In the genomic region with DNA sequence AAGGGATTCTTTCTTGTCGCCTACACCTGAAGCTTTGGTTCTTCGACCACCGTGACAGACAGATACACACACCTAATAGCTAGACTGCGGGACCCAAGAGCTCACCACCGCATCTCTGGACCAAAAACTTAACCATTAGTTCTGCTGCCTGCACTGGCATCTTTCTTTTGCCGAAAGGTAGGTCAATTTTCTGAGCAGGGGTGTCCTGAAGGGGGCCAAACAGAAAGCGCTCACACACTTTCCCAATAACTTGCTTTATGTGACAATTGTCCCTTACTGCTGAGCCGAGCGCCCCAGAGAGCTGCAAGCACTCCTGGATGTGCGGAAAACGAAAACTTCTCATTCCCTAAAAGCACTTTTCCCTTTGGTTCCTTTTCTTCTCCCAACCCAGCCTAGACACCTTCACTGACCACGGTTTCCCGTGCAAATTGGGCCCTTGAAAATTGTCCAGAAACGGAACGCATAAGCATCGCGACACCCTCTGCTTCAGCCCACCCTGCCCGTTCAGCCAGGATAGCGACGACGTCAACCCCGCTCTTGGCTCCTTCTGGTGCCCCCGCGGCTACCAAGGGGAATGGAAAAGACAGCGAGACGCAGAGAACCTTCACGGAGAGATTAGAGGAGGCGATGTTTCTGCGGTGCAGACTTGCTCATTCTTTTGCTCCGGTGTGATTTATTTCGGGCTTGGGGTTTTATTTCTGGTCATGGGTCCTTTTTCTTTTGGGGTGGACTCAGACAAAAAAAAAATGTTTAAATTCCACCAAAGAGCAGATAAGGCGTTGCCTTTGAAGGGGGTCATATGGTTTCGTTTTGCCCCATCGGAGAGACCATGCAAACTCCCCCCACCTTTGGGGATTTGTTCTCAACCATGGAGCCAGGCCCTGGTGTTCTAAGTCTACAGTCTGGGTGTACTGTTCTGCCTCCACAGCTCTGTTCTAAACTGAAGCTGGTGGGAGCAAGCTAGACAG, we compare ENCODE assay signal across 11 mouse cellular contexts. TPM values are rescaled to one million over a fixed set of nuclear protein-coding genes. Genes with fewer than 3 reads are reported as not detected.
DNase-seq lines count a peak whose midpoint lies in the region; ATAC-seq and TF ChIP-seq lines count a peak whose summit lies in the region.
"Had no signal": no experiment of that assay in that cellular context is flagged by ENCODE, and none has a peak within 500 bp of the region (broad histone marks: within the 10 kb centered on the region; RNA-seq: fewer than 3 reads in every experiment).

No protein-coding gene starts in this region.

- TF ChIP-seq CTCF in heart, adult 2 months (IDR thresholded peaks at IDR 0.05) = no peak

- no peak for DNase-seq in heart, adult 2 months
- DNase-seq in lung, postnatal 14 days = no peak
- DNase-seq in embryonic facial prominence, embryonic 14.5 days (ENCODE audit: low spot score) = no peak
- DNase-seq in midbrain, embryonic 14.5 days = peak; percentile 32
- no peak for DNase-seq in left cerebral cortex, adult 9 months (ENCODE audit: low spot score in 2 of 2)
- no peak for DNase-seq in ovary, postnatal 10 days (ENCODE audit: low spot score)
- DNase-seq: kidney, postnatal 25 days; left cerebral cortex, postnatal 4 days; right cerebral cortex, postnatal 14 days had no signal

- TF ChIP-seq POLR2A in heart, adult 2 months (IDR thresholded peaks at IDR 0.05; ENCODE audit: insufficient read depth, low read depth, low read length) = no peak

- H3K4me1 ChIP-seq in heart, embryonic 11.5 days (ENCODE audit: control insufficient read depth, insufficient read depth, low read length) = peaks cover 15% of the 10 kb centered on the region
- H3K4me1 ChIP-seq in heart, adult 2 months (ENCODE audit: control insufficient read depth, insufficient read depth, low read length) = no peaks in the 10 kb centered on the region
- peaks cover 8% of the 10 kb centered on the region for H3K4me1 ChIP-seq in lung, embryonic 16.5 days (replicated peaks; ENCODE audit: control insufficient read depth, insufficient read depth, low read length)
- peaks cover 16% of the 10 kb centered on the region for H3K4me1 ChIP-seq in embryonic facial prominence, embryonic 14.5 days (ENCODE audit: control insufficient read depth, insufficient read depth, low read length)
- H3K4me1 ChIP-seq in midbrain, embryonic 14.5 days (ENCODE audit: control insufficient read depth, insufficient read depth, low read length) = peaks cover 16% of the 10 kb centered on the region; the same call in 1 of the 2 replicates

- no peaks in the 10 kb centered on the region for H3K36me3 ChIP-seq in heart, embryonic 11.5 days (ENCODE audit: control insufficient read depth, insufficient read depth, low read length)
- no peaks in the 10 kb centered on the region for H3K36me3 ChIP-seq in heart, adult 2 months (ENCODE audit: control insufficient read depth, insufficient read depth, low read length)
- no peaks in the 10 kb centered on the region for H3K36me3 ChIP-seq in lung, embryonic 16.5 days (ENCODE audit: control insufficient read depth, insufficient read depth, low read length)
- H3K36me3 ChIP-seq in embryonic facial prominence, embryonic 14.5 days (ENCODE audit: control insufficient read depth, insufficient read depth, low read length) = no peaks in the 10 kb centered on the region
- no peaks in the 10 kb centered on the region for H3K36me3 ChIP-seq in midbrain, embryonic 14.5 days (ENCODE audit: control insufficient read depth, insufficient read depth, low read length)

- no peaks in the 10 kb centered on the region for H3K9me3 ChIP-seq in heart, embryonic 11.5 days (replicated peaks; ENCODE audit: control insufficient read depth, low read length)
- H3K9me3 ChIP-seq in lung, embryonic 16.5 days (ENCODE audit: control insufficient read depth, low read length) = no peaks in the 10 kb centered on the region
- H3K9me3 ChIP-seq in embryonic facial prominence, embryonic 14.5 days (ENCODE audit: control insufficient read depth, low read length) = no peaks in the 10 kb centered on the region
- H3K9me3 ChIP-seq in midbrain, embryonic 14.5 days (ENCODE audit: control insufficient read depth, low read length) = no peaks in the 10 kb centered on the region

- ATAC-seq in heart, embryonic 11.5 days (replicated peaks; ENCODE audit: insufficient number of reproducible peaks, low FRiP score, low TSS enrichment) = no peak
- ATAC-seq in lung, embryonic 16.5 days (ENCODE audit: low read depth) = no peak
- ATAC-seq in embryonic facial prominence, embryonic 14.5 days (ENCODE audit: low read depth) = no peak
- ATAC-seq in midbrain, embryonic 14.5 days (ENCODE audit: low FRiP score, low TSS enrichment) = no peak

- intact Hi-C loops in heart, adult 2 months (cut with DNase I) = no loop called here

- 10% methylated on average over 34 of the region's 34 CpGs for WGBS in heart, embryonic 11.5 days (ENCODE audit: insufficient replicate concordance)
- WGBS in heart, adult 2 months = 27% methylated on average over 34 of the region's 34 CpGs
- 11% methylated on average over 34 of the region's 34 CpGs for WGBS in lung, embryonic 16.5 days
- WGBS in embryonic facial prominence, embryonic 14.5 days = 5% methylated on average over 34 of the region's 34 CpGs
- WGBS in midbrain, embryonic 14.5 days = 4% methylated on average over 34 of the region's 34 CpGs

- peak overlapping the region; percentile 80 for H3K4me2 ChIP-seq in heart, embryonic 11.5 days
- no peak overlapping the region for H3K4me2 ChIP-seq in lung, embryonic 16.5 days (ENCODE audit: low read depth, low read length)
- peak overlapping the region; percentile 78 for H3K4me2 ChIP-seq in embryonic facial prominence, embryonic 14.5 days (ENCODE audit: low read depth, low read length)
- H3K4me2 ChIP-seq in midbrain, embryonic 14.5 days (ENCODE audit: low read length) = peak overlapping the region; percentile 8; the same call in 1 of the 2 replicates

- no peak for TF ChIP-seq EP300 in heart, adult 2 months (IDR thresholded peaks at IDR 0.05; ENCODE audit: insufficient read depth, low read depth, low read length)

- peak overlapping the region; percentile 53 for H3K4me3 ChIP-seq in heart, embryonic 11.5 days (ENCODE audit: low read depth, low read length)
- H3K4me3 ChIP-seq in heart, adult 2 months = no peak overlapping the region
- peak overlapping the region; percentile 4; the same call in 1 of the 2 replicates for H3K4me3 ChIP-seq in lung, embryonic 16.5 days (ENCODE audit: low read length)
- H3K4me3 ChIP-seq in embryonic facial prominence, embryonic 14.5 days (ENCODE audit: low read depth, low read length) = peak overlapping the region; percentile 54
- H3K4me3 ChIP-seq in midbrain, embryonic 14.5 days (replicated peaks; ENCODE audit: low read depth, low read length) = no peak overlapping the region; the same call in 1 of the 2 replicates

- no peaks in the 10 kb centered on the region for H3K79me2 ChIP-seq in heart, adult 2 months (replicated peaks; ENCODE audit: control insufficient read depth, insufficient read depth, low read length)

- H3K9ac ChIP-seq in heart, embryonic 11.5 days (ENCODE audit: low read depth, low read length) = no peak overlapping the region
- no peak overlapping the region for H3K9ac ChIP-seq in heart, adult 2 months (ENCODE audit: low read depth, low read length)
- H3K9ac ChIP-seq in lung, embryonic 16.5 days (ENCODE audit: low read length) = no peak overlapping the region
- H3K9ac ChIP-seq in embryonic facial prominence, embryonic 14.5 days (ENCODE audit: low read depth, low read length) = peak overlapping the region; percentile 15; the same call in 1 of the 2 replicates
- H3K9ac ChIP-seq in midbrain, embryonic 14.5 days (replicated peaks; ENCODE audit: low read length) = no peak overlapping the region

- H3K27ac ChIP-seq in heart, embryonic 11.5 days (ENCODE audit: low read depth, low read length) = no peak overlapping the region
- H3K27ac ChIP-seq in heart, adult 2 months = no peak overlapping the region
- H3K27ac ChIP-seq in lung, embryonic 16.5 days (ENCODE audit: low read length) = no peak overlapping the region
- no peak overlapping the region for H3K27ac ChIP-seq in embryonic facial prominence, embryonic 14.5 days (replicated peaks; ENCODE audit: low read depth, low read length)
- no peak overlapping the region for H3K27ac ChIP-seq in midbrain, embryonic 14.5 days (replicated peaks; ENCODE audit: low read depth, low read length)

- peaks cover 91% of the 10 kb centered on the region for H3K27me3 ChIP-seq in heart, embryonic 11.5 days (ENCODE audit: control insufficient read depth, insufficient read depth, low read length)
- peaks cover 13% of the 10 kb centered on the region for H3K27me3 ChIP-seq in heart, adult 2 months (ENCODE audit: control insufficient read depth, insufficient read depth, low read length)
- H3K27me3 ChIP-seq in lung, embryonic 16.5 days (ENCODE audit: control insufficient read depth, insufficient read depth, low read depth, low read length) = peaks cover 81% of the 10 kb centered on the region
- peaks cover 97% of the 10 kb centered on the region for H3K27me3 ChIP-seq in embryonic facial prominence, embryonic 14.5 days (replicated peaks; ENCODE audit: control insufficient read depth, insufficient read depth, low read length)
- peaks cover 84% of the 10 kb centered on the region for H3K27me3 ChIP-seq in midbrain, embryonic 14.5 days (ENCODE audit: control insufficient read depth, insufficient read depth, low read length)

RNA-seq across cellular contexts. Expression of a gene that starts 2.3 kb away (rescaled TPM):
- polyA plus RNA-seq in heart, embryonic 11.5 days (2014; fragmentation: Nextera tagmentation; extraction: Ambion mirVana) = 0.14 TPM in 1 of 2 replicates, not detected in the other
- under 1 TPM; 0.41 to 0.84 TPM for total RNA-seq in heart, adult 2 months (2021)
- 0.82 and 0.96 TPM in 2 replicates for polyA plus RNA-seq in heart, adult 2 months (2012; rRNA removed)
- polyA plus RNA-seq in lung, embryonic 16.5 days (2015; fragmentation: Nextera tagmentation; extraction: Ambion mirVana) = not detected in 2 replicates
- 0.24 and 0.54 TPM in 2 replicates for polyA plus RNA-seq in embryonic facial prominence, embryonic 14.5 days (2014; fragmentation: Nextera tagmentation; extraction: Ambion mirVana)
- polyA plus RNA-seq in midbrain, embryonic 14.5 days (2014; fragmentation: Nextera tagmentation; extraction: Ambion mirVana) = 0.25 TPM in 1 of 2 replicates, not detected in the other
- total RNA-seq: left cerebral cortex, postnatal 4 days had no signal

RNA-seq across cellular contexts. Expression of a gene that starts 13.8 kb away (rescaled TPM):
- 9.8 and 12.7 TPM in 2 replicates for polyA plus RNA-seq in heart, embryonic 11.5 days (2014; fragmentation: Nextera tagmentation; extraction: Ambion mirVana)
- total RNA-seq in heart, adult 2 months (2021) = 10 to 100 TPM; 12.7 to 13.8 TPM
- 17.3 and 20.5 TPM in 2 replicates for polyA plus RNA-seq in heart, adult 2 months (2012; rRNA removed)
- 16.4 and 16.9 TPM in 2 replicates for polyA plus RNA-seq in lung, embryonic 16.5 days (2015; fragmentation: Nextera tagmentation; extraction: Ambion mirVana)
- 10.4 and 12.4 TPM in 2 replicates for polyA plus RNA-seq in embryonic facial prominence, embryonic 14.5 days (2014; fragmentation: Nextera tagmentation; extraction: Ambion mirVana)
- 6.7 and 7.0 TPM in 2 replicates for polyA plus RNA-seq in midbrain, embryonic 14.5 days (2014; fragmentation: Nextera tagmentation; extraction: Ambion mirVana)

Comparison
In these comparisons a context has a peak if more than half of its experiments do, and no peak if none do; other contexts are left out.
1. H3K4me3 ChIP-seq: peak in heart, embryonic 11.5 days (single experiment), lung, embryonic 16.5 days (single experiment) and embryonic facial prominence, embryonic 14.5 days (single experiment); none in heart, adult 2 months (single experiment) and midbrain, embryonic 14.5 days (single experiment).